Mouse (Mus musculus) ovary, adult 18-20 months (tissue): ENCODE data around the gene Guca1a.
"Not testable (repeated sequence)": the region's sequence is repeated elsewhere in the genome, so short reads cannot be mapped to it uniquely, and the experiment has no call there.

Source experiments
- DNase-seq: peaks from one replicate; pipeline ENCODE4 v3.0.0; 2022; ENCODE audit warnings: low spot score, mixed read lengths

Guca1a gene

DNA sequence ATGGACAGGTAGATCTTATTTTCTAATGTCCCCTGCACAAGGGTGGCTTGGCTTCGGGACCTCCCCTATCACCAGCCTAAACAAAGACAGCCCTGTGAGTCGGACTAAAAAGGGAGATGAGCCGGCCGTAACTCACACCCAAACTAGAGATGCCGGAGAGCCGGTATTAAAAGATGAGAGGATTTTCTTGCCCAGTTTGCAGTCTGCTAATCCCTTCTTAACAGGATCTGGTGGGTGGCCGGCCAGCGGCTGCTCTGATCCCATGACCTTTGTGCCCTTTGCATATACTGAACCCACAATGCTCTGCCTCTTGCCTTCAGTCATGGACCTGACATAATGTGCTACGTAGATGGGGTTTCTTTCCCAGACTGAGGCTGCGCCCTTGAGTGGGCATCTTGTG is at the start of gene Guca1a:
Gene Guca1a (minus strand): TSS at position 134 of the 400 bp plus-strand sequence.
- no peak for DNase-seq

DNA sequence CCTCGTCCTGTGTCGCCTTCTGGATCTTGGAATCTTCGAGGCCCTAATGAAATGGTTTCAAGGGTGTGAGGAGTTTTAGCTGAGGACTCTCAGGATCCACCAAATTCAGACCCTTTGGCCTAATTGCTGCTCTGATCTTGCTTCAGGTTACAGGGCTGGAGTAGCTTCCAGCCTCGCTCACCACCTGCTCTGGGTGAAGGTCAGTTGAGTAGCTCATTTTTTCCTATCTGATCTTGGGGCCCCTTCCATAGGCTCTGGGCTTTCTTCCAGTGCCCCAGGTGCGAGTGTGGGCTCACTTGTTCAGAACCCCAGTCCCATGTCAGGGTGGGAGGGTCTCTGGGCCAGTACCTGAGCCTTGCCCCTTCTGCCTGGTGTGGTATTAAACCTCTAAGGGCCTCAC is 49.0 kb upstream of the Guca1a start:
- no peak for DNase-seq

DNA sequence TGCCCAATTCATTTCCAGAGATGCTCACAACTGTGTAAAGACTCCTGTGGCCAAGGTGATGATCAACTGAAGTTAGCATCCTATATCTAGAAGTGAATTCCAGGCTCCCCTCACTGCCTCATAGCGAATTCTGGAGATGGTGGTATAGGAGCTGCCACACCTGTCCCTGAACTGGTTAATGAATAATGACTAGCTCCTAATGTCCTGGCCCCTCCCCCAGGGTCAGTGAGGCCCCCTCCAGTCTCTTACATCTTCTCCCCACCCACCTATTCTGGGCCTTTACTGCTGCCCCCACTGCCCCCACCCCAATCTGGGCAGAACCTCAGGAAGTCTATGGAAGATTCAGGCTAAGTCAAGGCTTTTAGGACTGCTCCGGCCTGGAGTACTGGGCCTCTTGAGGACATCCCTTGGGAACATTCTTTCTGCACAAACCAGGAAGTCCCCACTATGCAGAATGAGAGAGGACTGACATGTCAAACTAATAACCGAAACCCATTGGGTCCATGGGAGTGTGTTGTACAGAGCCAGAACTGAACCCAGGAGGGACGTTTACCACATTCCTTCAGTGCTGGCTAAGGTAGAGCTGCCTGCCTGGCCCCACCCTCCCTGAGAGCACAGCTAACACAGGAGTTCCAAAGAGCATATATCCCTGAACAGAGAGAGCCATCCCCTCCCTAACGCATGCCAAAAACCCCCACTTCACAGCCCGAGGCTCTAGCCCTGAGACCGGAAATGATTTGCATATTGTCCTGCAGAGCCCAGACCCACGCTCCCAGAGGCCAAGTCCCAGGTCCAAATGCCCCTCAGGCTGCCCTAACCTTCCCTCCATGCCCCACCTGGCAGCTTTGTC is 48.4 kb upstream of the Guca1a start:
- no peak for DNase-seq

- DNase-seq: no peak
These were observed 46.2 kb upstream of the Guca1a start for GRCm38 (mm10) chr17:47446561-47446960.

DNA sequence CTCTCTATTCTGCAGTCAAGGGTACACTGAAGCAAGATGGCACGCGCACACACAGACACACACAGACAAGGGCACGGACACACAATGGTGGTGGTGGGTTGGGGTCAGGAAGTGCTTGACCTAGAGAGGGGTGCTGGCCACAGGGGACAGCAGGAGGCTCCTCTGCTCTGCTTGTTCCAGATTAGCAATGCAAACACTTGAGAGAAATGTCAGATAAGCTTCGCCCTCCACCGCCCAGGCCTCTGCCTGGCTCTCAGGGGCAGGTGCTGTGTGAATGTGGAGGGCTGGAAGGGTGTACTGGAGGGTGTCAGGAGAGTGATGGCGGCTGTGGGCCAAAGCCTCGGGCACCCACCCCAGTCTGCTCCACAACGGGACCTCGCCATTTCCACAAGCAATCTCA is 45.6 kb upstream of the Guca1a start:
- no peak for DNase-seq

- no peak for DNase-seq
These were observed 45.1 kb upstream of the Guca1a start for GRCm38 (mm10) chr17:47445518-47445917.

DNA sequence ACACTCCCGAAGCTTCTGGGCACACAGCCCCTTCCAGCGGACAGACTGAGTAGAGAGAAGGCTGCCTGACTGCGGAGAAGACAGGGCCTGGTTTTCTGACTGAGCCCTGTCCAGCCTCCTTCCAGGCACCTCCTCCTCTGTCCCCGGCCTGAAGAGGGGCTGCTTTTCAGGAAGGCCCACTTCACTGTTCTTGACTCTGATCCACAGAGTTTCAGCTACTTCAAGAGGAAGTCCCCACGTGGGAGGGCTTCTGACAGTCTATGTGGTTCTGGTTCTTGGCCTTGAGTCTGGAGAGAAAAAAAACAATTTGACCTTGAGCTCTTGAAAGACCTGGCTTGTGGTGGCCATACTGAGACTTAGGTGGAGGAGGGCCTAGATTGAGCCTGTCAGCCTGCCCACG is 43.7 kb upstream of the Guca1a start:
- no peak for DNase-seq

GRCm38 (mm10) chr17:47442271-47442670 is 41.9 kb upstream of the Guca1a start:
- no peak for DNase-seq

GRCm38 (mm10) chr17:47441296-47442051 is 41.1 kb upstream of the Guca1a start:
- DNase-seq: no peak

GRCm38 (mm10) chr17:47440359-47440890 is 40.0 kb upstream of the Guca1a start:
- no peak for DNase-seq

DNA sequence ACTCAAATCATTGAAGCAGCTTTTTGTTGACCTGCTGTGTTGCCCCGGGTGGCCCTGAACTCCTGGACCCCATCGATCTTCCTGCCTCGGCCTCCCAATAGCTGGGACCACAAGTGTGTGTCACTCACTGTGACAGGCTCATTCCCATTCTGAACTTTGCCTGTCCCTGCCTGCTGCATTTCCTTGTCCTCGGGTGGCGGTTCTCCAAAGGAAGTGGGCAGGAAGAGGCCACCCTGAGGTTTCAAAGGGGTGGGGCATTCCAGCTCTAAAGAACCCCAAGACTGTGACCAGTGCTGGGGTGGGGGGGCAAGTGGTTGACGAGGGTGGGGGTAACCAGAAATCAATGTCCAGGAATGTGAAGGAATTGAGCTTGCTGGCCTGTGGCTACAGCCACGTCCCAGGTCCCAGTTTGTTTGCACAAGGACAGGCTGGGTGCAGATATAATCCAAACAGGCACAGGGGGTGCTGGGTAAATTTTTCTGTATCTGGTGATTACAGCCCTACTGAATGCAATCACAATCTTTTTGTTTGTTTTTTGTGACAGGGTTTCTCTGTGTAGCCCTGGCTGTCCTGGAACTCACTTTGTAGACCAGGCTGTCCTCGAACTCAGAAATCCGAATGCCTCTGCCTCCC is 39.1 kb upstream of the Guca1a start:
- no peak for DNase-seq

DNA sequence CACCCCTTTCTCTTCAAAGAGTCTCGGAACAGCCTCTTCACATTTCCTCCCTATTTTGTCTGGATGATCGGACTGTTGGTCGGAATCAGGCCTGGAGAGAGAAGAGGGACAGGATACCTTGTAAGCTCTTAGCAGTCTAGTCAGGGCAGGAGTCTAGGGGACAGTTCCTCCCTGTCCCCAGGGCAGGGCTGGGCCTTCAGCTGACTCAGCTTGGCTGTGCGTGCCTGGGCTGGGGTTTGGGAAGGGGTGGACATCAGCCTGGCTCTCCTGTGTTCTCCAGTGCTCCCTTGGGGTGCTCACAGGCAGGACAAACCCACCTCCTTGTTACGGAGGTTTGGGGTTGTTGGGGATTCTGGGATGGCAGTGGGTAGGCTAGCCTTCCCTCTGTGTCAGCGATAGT is 38.2 kb upstream of the Guca1a start:
- DNase-seq: no peak

DNA sequence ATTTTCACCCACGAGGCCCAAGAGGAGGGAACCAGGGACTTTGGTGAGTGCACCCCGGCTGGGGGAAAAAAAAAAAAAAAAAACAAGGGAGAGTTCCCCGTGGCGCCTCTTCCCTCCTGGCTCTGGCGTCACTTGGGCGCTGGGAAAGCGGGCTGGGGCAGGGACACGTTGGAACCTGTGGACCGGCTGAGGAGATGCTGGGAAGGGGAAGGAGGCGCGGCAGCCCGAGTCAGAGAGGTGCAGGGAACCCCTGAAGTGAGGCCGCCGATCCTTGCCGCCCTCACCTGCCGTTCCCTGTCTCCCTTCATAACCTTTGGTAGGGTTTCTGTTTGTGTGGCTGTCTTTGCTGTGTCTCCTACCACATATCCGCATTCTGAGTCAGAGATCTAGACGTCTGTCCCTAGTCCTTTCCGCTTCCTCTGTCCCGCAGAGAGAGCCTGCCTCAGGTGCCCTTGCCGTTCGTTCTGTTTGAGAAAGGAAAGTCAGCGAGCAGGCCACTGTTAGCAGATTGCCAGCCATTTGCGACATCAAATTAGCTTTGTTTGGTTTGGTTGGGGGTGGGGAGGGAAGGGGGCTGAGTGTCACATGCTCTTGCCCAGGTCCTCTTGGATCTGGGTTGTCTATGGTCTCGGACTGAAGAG is 36.6 kb upstream of the Guca1a start, which contains the start of gene 1700001C19Rik:
Gene 1700001C19Rik (minus strand): TSS at position 470 of the 641 bp plus-strand sequence.
- DNase-seq: no peak

DNA sequence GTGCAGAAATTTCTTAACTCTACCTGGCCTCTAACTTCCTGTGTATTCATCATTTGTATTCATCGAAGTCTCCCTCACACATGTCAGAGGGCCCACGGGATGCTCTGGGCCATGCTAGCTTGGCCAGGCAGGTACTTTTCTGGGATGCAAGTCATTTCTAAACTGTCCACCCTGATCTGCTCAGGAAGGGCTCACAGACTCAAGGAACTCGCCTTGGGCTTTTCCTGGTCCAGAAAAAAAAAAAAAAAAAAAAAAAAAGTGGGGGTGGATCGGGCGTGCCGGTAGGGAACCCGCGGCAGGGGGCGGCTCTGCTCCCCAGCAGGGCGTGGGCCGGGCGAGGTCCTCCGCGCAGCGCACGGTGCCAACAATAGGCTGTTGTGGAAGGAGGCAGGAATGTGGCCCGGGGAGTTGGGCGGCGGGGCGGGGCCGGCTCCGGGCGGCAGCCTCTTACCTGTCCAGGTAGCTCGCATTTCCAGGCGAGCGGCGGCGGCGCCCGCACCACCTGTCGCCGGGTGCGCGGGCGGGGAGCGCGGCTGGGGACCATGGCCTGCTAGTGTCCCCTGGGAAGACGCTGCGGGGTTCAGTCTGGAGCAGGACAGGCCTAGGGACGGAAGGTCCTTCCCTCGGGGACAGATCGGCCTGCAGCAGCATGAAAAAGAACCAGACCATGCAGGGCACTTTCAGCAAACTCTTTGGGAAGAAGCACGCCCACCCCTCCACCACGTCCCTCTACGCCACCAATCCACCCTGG is 35.9 kb upstream of the Guca1a start, which contains the start of gene AI661453:
Gene AI661453 (plus strand): TSS at position 460 of the 751 bp plus-strand sequence.
- DNase-seq: no peak

GRCm38 (mm10) chr17:47430815-47431214 is 30.4 kb upstream of the Guca1a start:
- DNase-seq: no peak

DNA sequence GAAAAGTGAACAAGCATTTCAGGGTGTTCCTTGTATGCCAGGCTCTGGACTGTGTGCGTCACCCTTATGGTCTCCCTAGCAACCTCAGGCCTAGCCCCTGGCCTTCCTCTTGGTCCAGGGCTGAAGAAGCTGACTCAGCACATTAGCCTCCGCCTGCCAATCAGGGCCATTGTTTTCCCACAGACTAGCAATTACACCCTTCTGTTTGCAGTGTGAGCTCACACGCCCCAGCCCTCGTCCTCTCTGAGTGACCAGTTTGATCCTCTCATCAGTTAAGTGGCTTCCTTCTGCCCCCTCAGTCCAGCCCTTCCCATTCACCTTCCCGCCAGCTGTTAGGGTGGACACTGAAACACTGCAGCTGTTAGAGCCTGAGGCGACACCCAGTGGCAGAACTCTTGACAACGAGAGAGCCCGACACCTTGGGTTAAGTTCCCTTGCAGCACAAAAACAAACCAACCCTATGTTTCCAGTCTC is 28.5 kb upstream of the Guca1a start:
- DNase-seq: no peak

DNA sequence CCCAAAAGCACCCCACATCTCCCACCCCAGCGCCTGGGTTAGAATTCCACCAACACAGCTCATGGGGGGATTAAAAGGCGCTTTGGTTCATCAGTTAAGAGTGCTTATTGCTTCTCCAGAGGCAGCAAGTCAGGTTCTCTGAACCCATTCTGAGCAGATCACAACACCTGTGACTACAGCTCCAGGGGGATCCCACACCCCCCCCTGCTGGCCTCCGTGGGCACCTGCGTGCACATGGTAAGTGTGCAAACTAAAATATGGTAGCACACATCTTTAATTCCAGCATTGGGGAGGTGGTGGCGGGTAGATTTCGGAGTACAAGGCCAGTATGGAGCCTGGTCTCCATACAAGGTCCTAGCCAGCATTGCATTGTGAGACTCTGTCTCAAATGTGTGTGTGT is 26.9 kb upstream of the Guca1a start:
- no peak for DNase-seq

- DNase-seq: no peak
These were observed 23.8 kb upstream of the Guca1a start for GRCm38 (mm10) chr17:47424186-47424585.

DNA sequence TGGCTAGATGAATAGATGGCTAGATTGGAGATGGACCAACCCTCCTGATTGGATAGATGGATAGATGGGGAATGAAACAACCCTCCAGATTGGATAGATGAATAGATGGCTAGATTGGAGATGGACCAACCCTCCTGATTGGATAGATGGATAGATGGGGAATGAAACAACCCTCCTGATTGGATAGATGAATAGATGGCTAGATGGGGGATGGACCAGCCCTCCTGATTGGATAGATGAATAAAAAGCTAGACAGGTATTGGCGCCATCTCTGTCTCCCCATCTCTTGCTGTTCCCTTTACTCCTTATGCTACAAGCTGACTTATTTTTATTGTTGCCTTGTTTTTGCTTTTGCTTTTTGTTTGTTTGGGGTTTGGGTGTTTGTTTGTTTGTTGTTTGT is 22.2 kb upstream of the Guca1a start:
- not testable (repeated sequence) for DNase-seq

- no peak for DNase-seq
These were observed 21.2 kb upstream of the Guca1a start for GRCm38 (mm10) chr17:47421566-47421965.

- DNase-seq: no peak
These were observed 19.8 kb upstream of the Guca1a start for GRCm38 (mm10) chr17:47420195-47420594.
